10 mouse cellular contexts compared by ENCODE assay signal in the genomic region with DNA sequence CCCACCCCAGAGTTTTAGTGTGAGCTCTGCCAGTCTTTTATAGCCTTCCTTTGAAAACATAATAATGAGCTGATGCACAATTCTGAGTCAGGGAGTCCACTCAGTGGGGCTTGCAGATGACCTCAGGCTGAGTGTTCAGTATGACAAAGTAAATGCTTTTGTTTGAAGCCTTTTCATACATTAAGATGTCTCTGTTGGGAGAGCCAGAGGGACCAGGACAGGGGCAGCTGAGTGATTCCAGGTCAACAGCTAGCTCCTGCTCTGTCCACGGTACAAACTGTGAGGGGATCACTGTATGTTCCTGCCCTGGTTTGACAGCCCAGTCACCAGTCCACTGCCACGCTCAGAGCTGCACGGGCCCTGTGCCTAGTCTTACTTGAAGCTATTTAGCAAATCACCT. TPM values are rescaled to one million over a fixed set of nuclear protein-coding genes. Genes with fewer than 3 reads are reported as not detected.
DNase-seq lines count a peak whose midpoint lies in the region; ATAC-seq and TF ChIP-seq lines count a peak whose summit lies in the region.
"Had no signal": no experiment of that assay in that cellular context is flagged by ENCODE, and none has a peak within 500 bp of the region (broad histone marks: within the 10 kb centered on the region; RNA-seq: fewer than 3 reads in every experiment).

No protein-coding gene starts in this region.

- H3K9me3 ChIP-seq in lung, postnatal 0 days (ENCODE audit: low read length): no peaks in the 10 kb centered on the region
- no peaks in the 10 kb centered on the region for H3K9me3 ChIP-seq in intestine, postnatal 0 days (ENCODE audit: control insufficient read depth)
- no peaks in the 10 kb centered on the region for H3K9me3 ChIP-seq in stomach, embryonic 16.5 days (replicated peaks; ENCODE audit: control insufficient read depth, low read length)
- H3K9me3 ChIP-seq: hindbrain, embryonic 15.5 days had no signal

- H3K4me2 ChIP-seq in lung, postnatal 0 days (replicated peaks; ENCODE audit: low read depth, low read length): no peak overlapping the region
- H3K4me2 ChIP-seq in intestine, postnatal 0 days (replicated peaks; ENCODE audit: low read depth): no peak overlapping the region
- H3K4me2 ChIP-seq in stomach, embryonic 16.5 days (ENCODE audit: low read depth, low read length): no peak overlapping the region

- no peak overlapping the region for H3K4me3 ChIP-seq in lung, postnatal 0 days (ENCODE audit: low read depth, low read length)
- no peak overlapping the region for H3K4me3 ChIP-seq in intestine, postnatal 0 days (ENCODE audit: low read depth, low read length)
- no peak overlapping the region for H3K4me3 ChIP-seq in stomach, embryonic 16.5 days (replicated peaks; ENCODE audit: low read length)
- H3K4me3 ChIP-seq: hindbrain, embryonic 15.5 days had no signal

- no peak for TF ChIP-seq EP300 in lung, postnatal 0 days (IDR thresholded peaks at IDR 0.05)

- 0 out of 2 replicates have a peak, but pooled peaks cover 5% of the 10 kb centered on the region for H3K4me1 ChIP-seq in lung, postnatal 0 days (ENCODE audit: insufficient read depth, low read depth, low read length)
- H3K4me1 ChIP-seq in intestine, postnatal 0 days (replicated peaks; ENCODE audit: control insufficient read depth, insufficient read depth, low read length): peaks cover 4% of the 10 kb centered on the region; the same call in 1 of the 2 replicates
- peaks cover 17% of the 10 kb centered on the region for H3K4me1 ChIP-seq in stomach, embryonic 16.5 days (ENCODE audit: control insufficient read depth, insufficient read depth, low read length)

- no peak overlapping the region for H3K9ac ChIP-seq in lung, postnatal 0 days (replicated peaks; ENCODE audit: low read depth)
- H3K9ac ChIP-seq in intestine, postnatal 0 days (ENCODE audit: low read depth, low read length): no peak overlapping the region
- H3K9ac ChIP-seq in stomach, embryonic 16.5 days (ENCODE audit: low read length): no peak overlapping the region

- TF ChIP-seq CTCF in lung, postnatal 0 days (IDR thresholded peaks at IDR 0.05): no peak
- no peak for TF ChIP-seq CTCF in intestine, postnatal 0 days (IDR thresholded peaks at IDR 0.05; ENCODE audit: low read depth)

- no peak overlapping the region for H3K27ac ChIP-seq in lung, postnatal 0 days (ENCODE audit: low read length)
- H3K27ac ChIP-seq in intestine, postnatal 0 days (ENCODE audit: low read depth, low read length): no peak overlapping the region
- H3K27ac ChIP-seq in stomach, embryonic 16.5 days (ENCODE audit: low read length): peak overlapping the region; percentile 82

- H3K27me3 ChIP-seq in lung, postnatal 0 days (replicated peaks; ENCODE audit: insufficient read depth, low read length): no peaks in the 10 kb centered on the region
- no peaks in the 10 kb centered on the region for H3K27me3 ChIP-seq in intestine, postnatal 0 days (replicated peaks; ENCODE audit: control insufficient read depth, insufficient read depth, low read length)
- H3K27me3 ChIP-seq in stomach, embryonic 16.5 days (ENCODE audit: control insufficient read depth, insufficient read depth, low read length): no peaks in the 10 kb centered on the region
- H3K27me3 ChIP-seq: hindbrain, embryonic 15.5 days had no signal

- ATAC-seq in lung, postnatal 0 days: peak; percentile 47
- 0 out of 2 replicates have a peak, but pooled peaks have one; percentile 11 for ATAC-seq in intestine, postnatal 0 days
- no peak for ATAC-seq in stomach, embryonic 16.5 days (ENCODE audit: insufficient read depth, low FRiP score)

- peak; percentile 59 for DNase-seq in embryo, embryonic 10 days (ENCODE audit: low spot score)
- DNase-seq in embryo, embryonic 11 days: no peak
- DNase-seq in lung, postnatal 0 days (ENCODE audit: low spot score): peak; percentile 56
- no peak for DNase-seq in lung, adult 18-20 months
- no peak for DNase-seq in right cerebral cortex, postnatal 36 days (ENCODE audit: low spot score in 2 of 2)
- no peak for DNase-seq in layer of hippocampus, adult 8-10 months (ENCODE audit: low spot score in 2 of 2)

- H3K36me3 ChIP-seq in lung, postnatal 0 days (ENCODE audit: insufficient read depth, low read length): no peaks in the 10 kb centered on the region
- no peaks in the 10 kb centered on the region for H3K36me3 ChIP-seq in intestine, postnatal 0 days (ENCODE audit: control insufficient read depth, insufficient read depth)
- no peaks in the 10 kb centered on the region for H3K36me3 ChIP-seq in stomach, embryonic 16.5 days (ENCODE audit: control insufficient read depth, insufficient read depth, low read length)
- H3K36me3 ChIP-seq: hindbrain, embryonic 15.5 days had no signal

- WGBS in lung, postnatal 0 days: 46% methylated on average over 3 of the region's 3 CpGs
- WGBS in intestine, postnatal 0 days: 54% methylated on average over 3 of the region's 3 CpGs
- 44% methylated on average over 3 of the region's 3 CpGs for WGBS in stomach, embryonic 16.5 days

RNA-seq across cellular contexts. Expression of a gene that starts 26.6 kb away (rescaled TPM):
- 408 and 422 TPM in 2 replicates for polyA plus RNA-seq in lung, postnatal 0 days (2015; fragmentation: Nextera tagmentation; extraction: Ambion mirVana)
- 101 and 105 TPM in 2 replicates for polyA plus RNA-seq in intestine, postnatal 0 days (2015; fragmentation: Nextera tagmentation; extraction: Ambion mirVana)
- polyA plus RNA-seq in stomach, embryonic 16.5 days (2015; fragmentation: Nextera tagmentation; extraction: Ambion mirVana): 180 and 191 TPM in 2 replicates
- 1 to 10 TPM; 4.6 to 5.2 (median 4.8) TPM for total RNA-seq in layer of hippocampus, adult 8-10 months (2022)

RNA-seq across cellular contexts. Expression of a gene that starts 34.4 kb away (rescaled TPM):
- not detected in 2 replicates for polyA plus RNA-seq in lung, postnatal 0 days (2015; fragmentation: Nextera tagmentation; extraction: Ambion mirVana)
- 48.8 and 59.0 TPM in 2 replicates for polyA plus RNA-seq in intestine, postnatal 0 days (2015; fragmentation: Nextera tagmentation; extraction: Ambion mirVana)
- polyA plus RNA-seq in stomach, embryonic 16.5 days (2015; fragmentation: Nextera tagmentation; extraction: Ambion mirVana): 2.6 and 5.8 TPM in 2 replicates
- total RNA-seq in layer of hippocampus, adult 8-10 months (2022): not detected
- total RNA-seq: neutrophil, adult 5-6 weeks had no signal

Comparison
In these comparisons a context has a peak if more than half of its experiments do, and no peak if none do; other contexts are left out.
1. DNase-seq: peak in embryo, embryonic 10 days (single experiment) and lung, postnatal 0 days (single experiment); none in embryo, embryonic 11 days (single experiment), lung, adult 18-20 months (0 of 2), right cerebral cortex, postnatal 36 days (0 of 2) and layer of hippocampus, adult 8-10 months (0 of 2).